Mouse (Mus musculus): ENCODE measurements around the gene Arhgap25. TPM values are rescaled to one million over a fixed set of nuclear protein-coding genes. Genes with fewer than 3 reads are reported as not detected.

Gene Arhgap25
- total and polyA plus RNA-seq, 3 experiments = 4.8 to 40.9 (median 22.8) TPM

- H3K36me3 ChIP-seq (replicated peaks) = no peaks in the 10 kb centered on the region
- no peak for DNase-seq (ENCODE audit: low spot score)
- no peaks in the 10 kb centered on the region for H3K9me3 ChIP-seq (replicated peaks)
- no peak for TF ChIP-seq TAL1 (conservative IDR thresholded peaks at IDR 0.05; ENCODE audit: low read depth, low read length)
- no peak for TF ChIP-seq GATA1 (IDR thresholded peaks at IDR 0.05; ENCODE audit: borderline replicate concordance, low read length)
- TF ChIP-seq CTCF (IDR thresholded peaks at IDR 0.05; ENCODE audit: low read depth, low read length) = no peak
- no peak for TF ChIP-seq GATA2 (IDR thresholded peaks at IDR 0.05; ENCODE audit: borderline replicate concordance, low read depth, low read length)
- no peak for TF ChIP-seq POLR2AphosphoS5 (IDR thresholded peaks at IDR 0.05; ENCODE audit: insufficient replicate concordance, low read depth, low read length)
- H3K27me3 ChIP-seq (ENCODE audit: insufficient read depth, low read length) = peaks cover 45% of the 10 kb centered on the region
- H3K4me3 ChIP-seq (ENCODE audit: low read depth, low read length) = no peak overlapping the region
- ATAC-seq (ENCODE audit: extremely low read depth, insufficient number of reproducible peaks, low FRiP score, poor library complexity, severe bottlenecking) = no peak
- peaks cover 85% of the 10 kb centered on the region for H3K4me1 ChIP-seq (ENCODE audit: insufficient read depth, low read depth, low read length)
These were observed 4.6 kb upstream of the Arhgap25 start for GRCm38 (mm10) chr6:87537678-87538077.

GRCm38 (mm10) chr6:87536270-87536669 is 3.2 kb upstream of the Arhgap25 start:
- ATAC-seq (ENCODE audit: extremely low read depth, insufficient number of reproducible peaks, low FRiP score, poor library complexity, severe bottlenecking) (no peak), DNase-seq (ENCODE audit: low spot score) (no peak)
- Histone ChIP-seq H3K4me1 (ENCODE audit: insufficient read depth, low read depth, low read length) (peaks cover 83% of the 10 kb centered on the region), H3K9me3 (replicated peaks) (no peaks in the 10 kb centered on the region), H3K36me3 (replicated peaks) (no peaks in the 10 kb centered on the region), H3K27me3 (ENCODE audit: insufficient read depth, low read length) (peaks cover 45% of the 10 kb centered on the region), H3K4me3 (ENCODE audit: low read depth, low read length) (no peak overlapping the region; the same call in 1 of the 2 replicates)
- TF ChIP-seq GATA1 (IDR thresholded peaks at IDR 0.05; ENCODE audit: borderline replicate concordance, low read length) (no peak), GATA2 (IDR thresholded peaks at IDR 0.05; ENCODE audit: borderline replicate concordance, low read depth, low read length) (no peak), POLR2AphosphoS5 (IDR thresholded peaks at IDR 0.05; ENCODE audit: insufficient replicate concordance, low read depth, low read length) (no peak), TAL1 (conservative IDR thresholded peaks at IDR 0.05; ENCODE audit: low read depth, low read length) (no peak), CTCF (IDR thresholded peaks at IDR 0.05; ENCODE audit: low read depth, low read length) (no peak)

- Histone ChIP-seq H3K36me3 (replicated peaks) (no peaks in the 10 kb centered on the region), H3K4me1 (ENCODE audit: insufficient read depth, low read depth, low read length) (peaks cover 82% of the 10 kb centered on the region), H3K4me3 (ENCODE audit: low read depth, low read length) (no peak overlapping the region; the same call in 1 of the 2 replicates), H3K9me3 (replicated peaks) (no peaks in the 10 kb centered on the region), H3K27me3 (ENCODE audit: insufficient read depth, low read length) (peaks cover 45% of the 10 kb centered on the region)
- no peak for TF ChIP-seq GATA1 (IDR thresholded peaks at IDR 0.05; ENCODE audit: borderline replicate concordance, low read length)
- no peak for TF ChIP-seq CTCF (IDR thresholded peaks at IDR 0.05; ENCODE audit: low read depth, low read length)
- DNase-seq (ENCODE audit: low spot score) (no peak), ATAC-seq (ENCODE audit: extremely low read depth, insufficient number of reproducible peaks, low FRiP score, poor library complexity, severe bottlenecking) (no peak)
These were observed 2.6 kb upstream of the Arhgap25 start for GRCm38 (mm10) chr6:87535651-87536050.

- DNase-seq (ENCODE audit: low spot score) (peak; percentile 59), ATAC-seq (ENCODE audit: extremely low read depth, insufficient number of reproducible peaks, low FRiP score, poor library complexity, severe bottlenecking) (peak; percentile 78)
- TF ChIP-seq CTCF (IDR thresholded peaks at IDR 0.05; ENCODE audit: low read depth, low read length) (no peak), POLR2AphosphoS5 (IDR thresholded peaks at IDR 0.05; ENCODE audit: insufficient replicate concordance, low read depth, low read length) (no peak), GATA1 (IDR thresholded peaks at IDR 0.05; ENCODE audit: borderline replicate concordance, low read length) (no peak), GATA2 (IDR thresholded peaks at IDR 0.05; ENCODE audit: borderline replicate concordance, low read depth, low read length) (no peak), TAL1 (conservative IDR thresholded peaks at IDR 0.05; ENCODE audit: low read depth, low read length) (no peak)
- H3K4me1 ChIP-seq (ENCODE audit: insufficient read depth, low read depth, low read length) = peaks cover 81% of the 10 kb centered on the region
- H3K9me3 ChIP-seq (replicated peaks) = no peaks in the 10 kb centered on the region
- no peaks in the 10 kb centered on the region for H3K36me3 ChIP-seq (replicated peaks)
- H3K27me3 ChIP-seq (ENCODE audit: insufficient read depth, low read length) = peaks cover 39% of the 10 kb centered on the region
- peak overlapping the region; percentile 39; the same call in 1 of the 2 replicates for H3K4me3 ChIP-seq (ENCODE audit: low read depth, low read length)
These were observed 2.0 kb upstream of the Arhgap25 start for GRCm38 (mm10) chr6:87534855-87535575.

GRCm38 (mm10) chr6:87531456-87532015 is 1.5 kb downstream of the Arhgap25 start:
- H3K9me3 ChIP-seq (replicated peaks) = no peaks in the 10 kb centered on the region
- H3K36me3 ChIP-seq (replicated peaks) = peaks cover 3% of the 10 kb centered on the region
- DNase-seq (ENCODE audit: low spot score) = no peak
- peaks cover 17% of the 10 kb centered on the region for H3K27me3 ChIP-seq (ENCODE audit: insufficient read depth, low read length)
- peaks cover 84% of the 10 kb centered on the region for H3K4me1 ChIP-seq (ENCODE audit: insufficient read depth, low read depth, low read length)
- TF ChIP-seq CTCF (IDR thresholded peaks at IDR 0.05; ENCODE audit: low read depth, low read length) (no peak), GATA1 (IDR thresholded peaks at IDR 0.05; ENCODE audit: borderline replicate concordance, low read length) (no peak), GATA2 (IDR thresholded peaks at IDR 0.05; ENCODE audit: borderline replicate concordance, low read depth, low read length) (no peak), POLR2AphosphoS5 (IDR thresholded peaks at IDR 0.05; ENCODE audit: insufficient replicate concordance, low read depth, low read length) (no peak), TAL1 (conservative IDR thresholded peaks at IDR 0.05; ENCODE audit: low read depth, low read length) (no peak)
- no peak overlapping the region; the same call in 1 of the 2 replicates for H3K4me3 ChIP-seq (ENCODE audit: low read depth, low read length)
- no peak for ATAC-seq (ENCODE audit: extremely low read depth, insufficient number of reproducible peaks, low FRiP score, poor library complexity, severe bottlenecking)

- ATAC-seq (ENCODE audit: extremely low read depth, insufficient number of reproducible peaks, low FRiP score, poor library complexity, severe bottlenecking) (no peak), DNase-seq (ENCODE audit: low spot score) (no peak)
- peaks cover 12% of the 10 kb centered on the region for H3K27me3 ChIP-seq (ENCODE audit: insufficient read depth, low read length)
- no peak overlapping the region for H3K4me3 ChIP-seq (ENCODE audit: low read depth, low read length)
- H3K9me3 ChIP-seq (replicated peaks) = no peaks in the 10 kb centered on the region
- H3K4me1 ChIP-seq (ENCODE audit: insufficient read depth, low read depth, low read length) = peaks cover 72% of the 10 kb centered on the region
- no peak for TF ChIP-seq CTCF (IDR thresholded peaks at IDR 0.05; ENCODE audit: low read depth, low read length)
- no peak for TF ChIP-seq POLR2AphosphoS5 (IDR thresholded peaks at IDR 0.05; ENCODE audit: insufficient replicate concordance, low read depth, low read length)
- TF ChIP-seq GATA1 (IDR thresholded peaks at IDR 0.05; ENCODE audit: borderline replicate concordance, low read length) = no peak
- H3K36me3 ChIP-seq (replicated peaks) = peaks cover 3% of the 10 kb centered on the region
These were observed 2.7 kb downstream of the Arhgap25 start for GRCm38 (mm10) chr6:87530386-87530785.
